In the genomic region with DNA sequence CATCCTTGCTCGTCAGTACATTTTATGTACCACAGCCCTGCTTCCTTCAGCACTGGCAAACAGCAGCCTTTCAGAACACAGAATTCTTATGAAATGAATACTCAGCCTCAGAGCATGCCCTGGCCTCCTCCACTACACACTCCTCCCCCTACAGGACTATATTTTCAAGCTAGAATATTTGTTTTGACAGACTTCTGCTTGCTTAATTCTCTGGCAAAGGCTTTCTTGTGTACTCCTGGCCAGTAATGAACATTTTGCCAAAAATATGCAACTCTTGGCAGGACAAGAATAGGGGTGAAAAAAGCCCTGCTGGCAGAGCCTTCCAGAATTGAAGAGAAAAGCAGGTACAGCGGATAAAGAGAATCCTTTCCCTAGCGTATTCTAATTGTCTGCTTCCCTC, we compare ENCODE assay signal across 9 mouse cellular contexts.
A peak's percentile ranks its signal among the peaks of the same experiment; 100 is the strongest.
DNase-seq lines count a peak whose midpoint lies in the region; ATAC-seq and TF ChIP-seq lines count a peak whose summit lies in the region.
"Had no signal": no experiment of that assay in that cellular context is flagged by ENCODE, and none has a peak within 500 bp of the region (broad histone marks: within the 10 kb centered on the region; RNA-seq: fewer than 3 reads in every experiment).

No protein-coding gene starts in this region.

- TF ChIP-seq CTCF in gastrocnemius, adult 2 months (IDR thresholded peaks at IDR 0.05): peak; percentile 45

- DNase-seq in gastrocnemius, adult 2 months: peak; percentile 41
- no peak for DNase-seq in gastrocnemius, postnatal 14 days
- peak; percentile 87 for DNase-seq in NIH3T3 (ENCODE audit: low read depth)
- DNase-seq in intestine, embryonic 14.5 days (ENCODE audit: low spot score): no peak
- DNase-seq in layer of hippocampus, adult 11-12 months (ENCODE audit: low spot score): no peak
- no peak for DNase-seq in urinary bladder, postnatal 14 days (ENCODE audit: low spot score)

- peaks cover 51% of the 10 kb centered on the region for H3K4me1 ChIP-seq in embryonic facial prominence, embryonic 12.5 days
- H3K4me1 ChIP-seq in intestine, embryonic 14.5 days (replicated peaks; ENCODE audit: control insufficient read depth, insufficient read depth, low read length): peaks cover 55% of the 10 kb centered on the region
- peaks cover 61% of the 10 kb centered on the region for H3K4me1 ChIP-seq in stomach, embryonic 16.5 days (ENCODE audit: control insufficient read depth, insufficient read depth, low read length)

- no peak overlapping the region for H3K4me3 ChIP-seq in gastrocnemius, adult 2 months
- H3K4me3 ChIP-seq in embryonic facial prominence, embryonic 12.5 days: no peak overlapping the region
- H3K4me3 ChIP-seq in intestine, embryonic 14.5 days (ENCODE audit: low read depth, low read length): no peak overlapping the region
- H3K4me3 ChIP-seq in stomach, embryonic 16.5 days (replicated peaks; ENCODE audit: low read length): no peak overlapping the region
- H3K4me3 ChIP-seq: erythroblast, embryonic 14.5 days had no signal

- intact Hi-C loops in gastrocnemius, adult 2 months (cut with DNase I): no loop called here
- intact Hi-C loops in gastrocnemius, postnatal 14 days (cut with DNase I; ENCODE audit: low total_unique reads): no loop called here

- WGBS in embryonic facial prominence, embryonic 12.5 days: 52% methylated on average over 3 of the region's 3 CpGs
- 45% methylated on average over 3 of the region's 3 CpGs for WGBS in intestine, embryonic 14.5 days
- whole genome bisulfite sequencing in stomach, embryonic 16.5 days: 44% methylated on average over 3 of the region's 3 CpGs

- no peaks in the 10 kb centered on the region for H3K9me3 ChIP-seq in embryonic facial prominence, embryonic 12.5 days
- H3K9me3 ChIP-seq in intestine, embryonic 14.5 days (ENCODE audit: control insufficient read depth, low read length): no peaks in the 10 kb centered on the region
- H3K9me3 ChIP-seq in stomach, embryonic 16.5 days (replicated peaks; ENCODE audit: control insufficient read depth, low read length): no peaks in the 10 kb centered on the region

- H3K27ac ChIP-seq in gastrocnemius, adult 2 months: peak overlapping the region; percentile 76
- peak overlapping the region; percentile 67 for H3K27ac ChIP-seq in embryonic facial prominence, embryonic 12.5 days
- H3K27ac ChIP-seq in intestine, embryonic 14.5 days (ENCODE audit: low read depth): peak overlapping the region; percentile 70
- H3K27ac ChIP-seq in stomach, embryonic 16.5 days (ENCODE audit: low read length): peak overlapping the region; percentile 80

- no peak overlapping the region for H3K9ac ChIP-seq in embryonic facial prominence, embryonic 12.5 days
- 0 out of 2 replicates have a peak overlapping the region, but pooled peaks have one; percentile 11 for H3K9ac ChIP-seq in intestine, embryonic 14.5 days (ENCODE audit: low read length)
- 0 out of 2 replicates have a peak overlapping the region, but pooled peaks have one; percentile 48 for H3K9ac ChIP-seq in stomach, embryonic 16.5 days (ENCODE audit: low read length)

- no peak overlapping the region for H3K4me2 ChIP-seq in embryonic facial prominence, embryonic 12.5 days (replicated peaks)
- no peak overlapping the region; the same call in 1 of the 2 replicates for H3K4me2 ChIP-seq in intestine, embryonic 14.5 days (ENCODE audit: low read length)
- no peak overlapping the region for H3K4me2 ChIP-seq in stomach, embryonic 16.5 days (ENCODE audit: low read depth, low read length)

- no peaks in the 10 kb centered on the region for H3K27me3 ChIP-seq in embryonic facial prominence, embryonic 12.5 days
- H3K27me3 ChIP-seq in intestine, embryonic 14.5 days (replicated peaks; ENCODE audit: control insufficient read depth, insufficient read depth, low read length): no peaks in the 10 kb centered on the region
- no peaks in the 10 kb centered on the region for H3K27me3 ChIP-seq in stomach, embryonic 16.5 days (ENCODE audit: control insufficient read depth, insufficient read depth, low read length)

- H3K36me3 ChIP-seq in embryonic facial prominence, embryonic 12.5 days: no peaks in the 10 kb centered on the region
- H3K36me3 ChIP-seq in intestine, embryonic 14.5 days (ENCODE audit: control insufficient read depth, insufficient read depth, low read length): no peaks in the 10 kb centered on the region
- no peaks in the 10 kb centered on the region; the same call in 1 of the 2 replicates for H3K36me3 ChIP-seq in stomach, embryonic 16.5 days (ENCODE audit: control insufficient read depth, insufficient read depth, low read length)

- no peak for ATAC-seq in embryonic facial prominence, embryonic 12.5 days (ENCODE audit: insufficient number of reproducible peaks, insufficient read depth, low FRiP score, low TSS enrichment)
- ATAC-seq in intestine, embryonic 14.5 days (replicated peaks; ENCODE audit: low FRiP score, low TSS enrichment, low read depth): no peak
- no peak for ATAC-seq in stomach, embryonic 16.5 days (ENCODE audit: insufficient read depth, low FRiP score)

Comparison
In these comparisons a context has a peak if more than half of its experiments do, and no peak if none do; other contexts are left out.
1. DNase-seq: peak in gastrocnemius, adult 2 months (single experiment) and NIH3T3 (single experiment); none in gastrocnemius, postnatal 14 days (single experiment), intestine, embryonic 14.5 days (single experiment), layer of hippocampus, adult 11-12 months (single experiment) and urinary bladder, postnatal 14 days (single experiment).
2. Peak in every context shown above with its lines, with median percentiles within 50 percentile points of each other: H3K27ac ChIP-seq.